Mouse (Mus musculus): ENCODE data around the gene Stx17. TPM values are rescaled to one million over a fixed set of nuclear protein-coding genes. Genes with fewer than 3 reads are reported as not detected.

Stx17 gene
- polyA plus RNA-seq, 1 experiment from 2014 or later = 29.2 TPM

DNA sequence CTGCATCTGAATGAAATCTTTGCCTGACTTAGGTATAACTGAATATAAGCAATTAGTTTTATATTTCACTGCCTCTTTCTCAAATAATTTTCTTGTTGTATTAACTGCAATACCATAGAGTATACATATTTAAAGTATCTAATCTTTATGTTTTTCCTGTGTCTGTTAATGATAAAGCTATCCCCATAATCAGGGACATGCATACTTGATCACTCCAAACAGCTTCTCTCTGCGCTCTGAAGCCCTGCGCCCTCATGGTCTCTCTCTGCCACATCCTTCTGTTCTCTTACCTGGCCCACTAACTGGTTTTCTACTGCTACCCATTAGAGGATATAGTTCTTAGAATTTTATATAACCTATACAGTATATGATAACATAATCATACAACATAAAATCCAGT, 24.8 kb downstream of the Stx17 start:
- H3K36me3 ChIP-seq (ENCODE audit: control insufficient read depth, insufficient read depth, low read length) = no peaks in the 10 kb centered on the region
- no peak overlapping the region for H3K4me2 ChIP-seq (ENCODE audit: low read depth, low read length)
- H3K27me3 ChIP-seq (ENCODE audit: control insufficient read depth, insufficient read depth, low read depth, low read length) = no peaks in the 10 kb centered on the region
- H3K4me1 ChIP-seq (replicated peaks; ENCODE audit: control insufficient read depth, insufficient read depth, low read length) = no peaks in the 10 kb centered on the region
- no peak overlapping the region for H3K9ac ChIP-seq (ENCODE audit: low read length)
- H3K4me3 ChIP-seq (ENCODE audit: low read length) = no peak overlapping the region
- WGBS = 95% methylated on average over 2 of the region's 2 CpGs
- no peak overlapping the region for H3K27ac ChIP-seq (ENCODE audit: low read length)
- no peaks in the 10 kb centered on the region for H3K9me3 ChIP-seq (ENCODE audit: control insufficient read depth, low read length)
- no peak for ATAC-seq (ENCODE audit: low read depth)

DNA sequence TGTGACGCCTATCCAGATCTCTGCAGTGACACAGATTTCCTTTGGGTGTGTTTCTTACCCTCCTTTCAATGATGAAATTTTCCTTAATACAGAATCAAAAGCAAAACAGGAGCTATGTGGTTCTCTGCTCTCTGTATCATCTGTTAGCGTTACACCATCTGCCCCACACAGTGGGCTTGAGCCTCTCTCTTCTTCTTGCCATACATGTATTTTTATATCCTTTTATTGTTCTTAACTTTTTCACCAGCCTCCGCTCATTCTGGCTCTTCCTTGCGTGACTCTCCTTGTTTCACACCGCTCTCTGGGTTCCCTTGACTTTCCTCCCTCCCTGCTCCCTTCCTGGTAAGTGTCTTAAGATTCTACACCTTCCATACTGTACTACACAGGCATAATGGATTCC, 28.5 kb downstream of the Stx17 start:
- Histone ChIP-seq H3K4me3 (ENCODE audit: low read length) (no peak overlapping the region), H3K9ac (ENCODE audit: low read length) (no peak overlapping the region), H3K4me2 (ENCODE audit: low read depth, low read length) (no peak overlapping the region), H3K36me3 (ENCODE audit: control insufficient read depth, insufficient read depth, low read length) (no peaks in the 10 kb centered on the region; the same call in 1 of the 2 replicates), H3K9me3 (ENCODE audit: control insufficient read depth, low read length) (no peaks in the 10 kb centered on the region), H3K4me1 (replicated peaks; ENCODE audit: control insufficient read depth, insufficient read depth, low read length) (no peaks in the 10 kb centered on the region), H3K27ac (ENCODE audit: low read length) (no peak overlapping the region), H3K27me3 (ENCODE audit: control insufficient read depth, insufficient read depth, low read depth, low read length) (no peaks in the 10 kb centered on the region)
- ATAC-seq (ENCODE audit: low read depth) = no peak
- 87% methylated on average over 5 of the region's 5 CpGs for WGBS

DNA sequence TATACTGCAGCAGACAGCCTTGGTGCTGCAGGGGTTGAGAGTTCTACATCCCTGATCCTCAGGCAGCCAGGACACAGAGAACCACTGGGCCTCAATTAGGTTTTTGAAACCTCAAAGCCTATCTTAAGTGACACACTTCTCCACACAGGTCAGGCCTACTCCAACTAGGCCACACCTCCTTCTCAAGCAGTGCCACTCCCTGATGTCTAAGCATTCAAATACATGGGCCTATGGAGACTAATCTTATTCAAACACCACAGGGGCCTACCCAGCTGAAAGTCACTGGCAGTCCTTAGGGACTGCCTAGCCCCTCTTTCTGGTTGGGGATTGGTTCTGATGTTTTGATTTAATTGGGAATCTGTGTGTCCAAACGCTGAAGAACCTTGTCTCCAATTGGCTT, 31.1 kb downstream of the Stx17 start:
- H3K4me2 ChIP-seq (ENCODE audit: low read depth, low read length) = no peak overlapping the region
- H3K36me3 ChIP-seq (ENCODE audit: control insufficient read depth, insufficient read depth, low read length) = no peaks in the 10 kb centered on the region; the same call in 1 of the 2 replicates
- 56% methylated on average over 1 of the region's 1 CpGs for WGBS
- H3K4me3 ChIP-seq (ENCODE audit: low read length) = no peak overlapping the region
- H3K9ac ChIP-seq (ENCODE audit: low read length) = no peak overlapping the region
- peak; percentile 93 for ATAC-seq (ENCODE audit: low read depth)
- H3K27ac ChIP-seq (ENCODE audit: low read length) = no peak overlapping the region
- no peaks in the 10 kb centered on the region for H3K27me3 ChIP-seq (ENCODE audit: control insufficient read depth, insufficient read depth, low read depth, low read length)
- H3K9me3 ChIP-seq (ENCODE audit: control insufficient read depth, low read length) = no peaks in the 10 kb centered on the region
- H3K4me1 ChIP-seq (replicated peaks; ENCODE audit: control insufficient read depth, insufficient read depth, low read length) = no peaks in the 10 kb centered on the region

DNA sequence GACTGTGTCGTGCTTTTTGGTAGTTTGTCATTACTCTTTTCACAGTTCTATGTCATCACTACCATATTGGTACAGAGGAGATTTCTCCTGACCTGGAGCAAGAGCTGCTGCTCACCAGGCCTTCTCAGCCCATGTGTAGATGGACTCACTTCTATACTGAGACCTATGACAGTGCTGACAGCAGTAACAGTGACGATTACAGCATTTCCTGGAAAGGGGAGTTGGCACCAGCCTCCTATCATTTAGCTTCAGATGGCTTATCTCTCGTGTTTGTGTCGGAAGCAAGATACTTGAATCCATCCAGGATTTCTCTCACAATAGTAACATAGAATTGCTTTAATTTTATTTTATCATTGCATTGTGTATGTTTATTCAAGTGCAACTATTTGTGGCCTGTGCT, 35.7 kb downstream of the Stx17 start:
- Histone ChIP-seq H3K36me3 (ENCODE audit: control insufficient read depth, insufficient read depth, low read length) (no peaks in the 10 kb centered on the region; the same call in 1 of the 2 replicates), H3K4me2 (ENCODE audit: low read depth, low read length) (no peak overlapping the region), H3K4me1 (replicated peaks; ENCODE audit: control insufficient read depth, insufficient read depth, low read length) (no peaks in the 10 kb centered on the region), H3K27me3 (ENCODE audit: control insufficient read depth, insufficient read depth, low read depth, low read length) (no peaks in the 10 kb centered on the region), H3K4me3 (ENCODE audit: low read length) (no peak overlapping the region), H3K27ac (ENCODE audit: low read length) (no peak overlapping the region), H3K9me3 (ENCODE audit: control insufficient read depth, low read length) (no peaks in the 10 kb centered on the region), H3K9ac (ENCODE audit: low read length) (no peak overlapping the region)
- WGBS = 69% methylated on average over 4 of the region's 4 CpGs
- ATAC-seq (ENCODE audit: low read depth) = no peak

DNA sequence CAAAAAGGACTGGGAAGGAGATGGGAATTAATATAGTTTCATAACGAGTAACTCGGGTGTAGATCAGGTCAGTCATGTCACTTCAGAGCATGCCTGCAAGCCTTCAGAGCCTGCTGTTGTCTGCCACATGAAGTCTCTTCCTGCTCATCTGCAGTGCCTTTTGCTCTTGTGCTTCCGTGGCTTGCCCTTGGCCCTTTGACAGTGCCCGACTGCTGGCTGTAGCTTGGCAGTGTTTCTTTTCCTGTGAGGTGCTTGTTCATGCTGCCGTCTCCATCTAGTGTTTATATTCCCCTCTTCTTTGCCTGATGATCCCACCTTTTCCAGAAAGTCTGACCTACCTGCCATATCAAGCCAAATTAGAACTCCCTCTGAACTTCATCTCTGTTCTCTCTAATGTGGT, 39.1 kb downstream of the Stx17 start:
- H3K27me3 ChIP-seq (ENCODE audit: control insufficient read depth, insufficient read depth, low read depth, low read length) = no peaks in the 10 kb centered on the region
- peaks cover 8% of the 10 kb centered on the region for H3K36me3 ChIP-seq (ENCODE audit: control insufficient read depth, insufficient read depth, low read length)
- no peak overlapping the region for H3K9ac ChIP-seq (ENCODE audit: low read length)
- no peak overlapping the region for H3K4me3 ChIP-seq (ENCODE audit: low read length)
- ATAC-seq (ENCODE audit: low read depth) = no peak
- no peaks in the 10 kb centered on the region for H3K4me1 ChIP-seq (replicated peaks; ENCODE audit: control insufficient read depth, insufficient read depth, low read length)
- no peaks in the 10 kb centered on the region for H3K9me3 ChIP-seq (ENCODE audit: control insufficient read depth, low read length)
- no peak overlapping the region for H3K4me2 ChIP-seq (ENCODE audit: low read depth, low read length)
- WGBS = 73% methylated on average over 5 of the region's 5 CpGs
- H3K27ac ChIP-seq (ENCODE audit: low read length) = no peak overlapping the region

DNA sequence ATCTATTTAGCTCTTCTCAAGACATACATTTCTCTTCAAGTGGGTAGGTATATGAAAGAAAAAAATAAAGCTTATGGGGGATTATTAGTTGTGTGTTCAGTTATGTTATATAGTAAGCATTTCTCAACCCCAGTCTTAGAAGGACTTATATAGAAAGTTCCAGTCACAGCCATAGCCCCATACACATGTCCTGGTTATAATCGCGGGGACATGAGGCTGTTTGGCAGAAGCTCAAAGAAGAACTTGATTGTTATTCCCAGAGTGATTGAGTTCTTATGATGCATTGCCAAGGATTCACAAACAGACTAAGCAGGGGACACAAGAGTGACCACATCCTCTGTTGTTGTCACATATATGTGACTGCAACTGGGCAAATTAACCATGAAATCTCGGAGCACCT, 51.0 kb downstream of the Stx17 start:
- ATAC-seq (ENCODE audit: low read depth) = peak; percentile 66; the same call in 1 of the 2 replicates
- Histone ChIP-seq H3K4me1 (replicated peaks; ENCODE audit: control insufficient read depth, insufficient read depth, low read length) (no peaks in the 10 kb centered on the region), H3K27ac (ENCODE audit: low read length) (no peak overlapping the region), H3K36me3 (ENCODE audit: control insufficient read depth, insufficient read depth, low read length) (no peaks in the 10 kb centered on the region), H3K4me2 (ENCODE audit: low read depth, low read length) (no peak overlapping the region), H3K4me3 (ENCODE audit: low read length) (no peak overlapping the region), H3K9me3 (ENCODE audit: control insufficient read depth, low read length) (no peaks in the 10 kb centered on the region), H3K9ac (ENCODE audit: low read length) (no peak overlapping the region), H3K27me3 (ENCODE audit: control insufficient read depth, insufficient read depth, low read depth, low read length) (no peaks in the 10 kb centered on the region)
- 63% methylated on average over 3 of the region's 3 CpGs for WGBS

DNA sequence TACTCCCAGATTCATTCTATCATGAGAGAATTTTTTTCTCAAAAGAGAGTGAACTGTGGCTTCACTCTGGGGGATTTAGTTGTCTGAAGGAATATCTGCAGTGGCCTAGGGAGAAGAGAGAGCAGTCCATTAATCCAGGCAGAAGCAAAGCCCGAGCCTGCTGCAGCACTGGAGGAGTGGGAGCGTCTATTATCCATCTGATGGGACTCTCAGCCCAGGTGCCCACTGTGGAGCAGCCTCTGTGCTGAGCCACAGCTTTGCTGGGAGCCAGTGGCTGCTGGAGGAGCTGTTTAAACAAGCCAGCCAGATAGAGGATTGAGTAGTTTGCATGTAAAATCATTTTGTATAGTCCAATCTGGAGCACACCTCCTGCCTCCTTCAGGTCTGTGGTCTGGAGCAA, 56.2 kb downstream of the Stx17 start:
- Histone ChIP-seq H3K27me3 (ENCODE audit: control insufficient read depth, insufficient read depth, low read depth, low read length) (no peaks in the 10 kb centered on the region), H3K4me3 (ENCODE audit: low read length) (no peak overlapping the region), H3K9me3 (ENCODE audit: control insufficient read depth, low read length) (no peaks in the 10 kb centered on the region), H3K27ac (ENCODE audit: low read length) (no peak overlapping the region), H3K4me1 (replicated peaks; ENCODE audit: control insufficient read depth, insufficient read depth, low read length) (no peaks in the 10 kb centered on the region), H3K4me2 (ENCODE audit: low read depth, low read length) (no peak overlapping the region), H3K36me3 (ENCODE audit: control insufficient read depth, insufficient read depth, low read length) (peaks cover 4% of the 10 kb centered on the region; the same call in 1 of the 2 replicates), H3K9ac (ENCODE audit: low read length) (no peak overlapping the region)
- no peak for ATAC-seq (ENCODE audit: low read depth)
- whole genome bisulfite sequencing = 37% methylated on average over 2 of the region's 2 CpGs

DNA sequence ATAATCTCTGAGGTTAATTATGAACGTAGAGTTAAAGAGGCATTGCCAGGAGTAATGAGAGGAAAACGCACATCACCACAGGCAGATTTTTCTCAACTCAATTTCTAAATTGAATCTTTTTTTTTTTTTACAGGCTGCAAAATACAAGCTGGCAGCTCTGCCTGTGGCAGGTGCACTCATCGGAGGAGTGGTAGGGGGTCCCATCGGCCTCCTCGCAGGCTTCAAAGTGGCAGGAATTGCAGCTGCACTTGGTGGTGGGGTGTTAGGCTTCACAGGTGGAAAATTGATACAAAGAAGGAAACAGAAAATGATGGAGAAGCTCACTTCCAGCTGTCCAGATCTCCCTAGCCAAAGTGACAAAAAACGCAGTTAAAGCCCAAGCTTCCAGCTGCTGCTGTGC, 56.7 kb downstream of the Stx17 start:
- Histone ChIP-seq H3K4me2 (ENCODE audit: low read depth, low read length) (no peak overlapping the region), H3K9me3 (ENCODE audit: control insufficient read depth, low read length) (no peaks in the 10 kb centered on the region), H3K27me3 (ENCODE audit: control insufficient read depth, insufficient read depth, low read depth, low read length) (no peaks in the 10 kb centered on the region), H3K4me1 (replicated peaks; ENCODE audit: control insufficient read depth, insufficient read depth, low read length) (no peaks in the 10 kb centered on the region), H3K4me3 (ENCODE audit: low read length) (no peak overlapping the region), H3K36me3 (ENCODE audit: control insufficient read depth, insufficient read depth, low read length) (peaks cover 4% of the 10 kb centered on the region; the same call in 1 of the 2 replicates), H3K27ac (ENCODE audit: low read length) (no peak overlapping the region), H3K9ac (ENCODE audit: low read length) (no peak overlapping the region)
- 85% methylated on average over 6 of the region's 6 CpGs for WGBS
- no peak for ATAC-seq (ENCODE audit: low read depth)

DNA sequence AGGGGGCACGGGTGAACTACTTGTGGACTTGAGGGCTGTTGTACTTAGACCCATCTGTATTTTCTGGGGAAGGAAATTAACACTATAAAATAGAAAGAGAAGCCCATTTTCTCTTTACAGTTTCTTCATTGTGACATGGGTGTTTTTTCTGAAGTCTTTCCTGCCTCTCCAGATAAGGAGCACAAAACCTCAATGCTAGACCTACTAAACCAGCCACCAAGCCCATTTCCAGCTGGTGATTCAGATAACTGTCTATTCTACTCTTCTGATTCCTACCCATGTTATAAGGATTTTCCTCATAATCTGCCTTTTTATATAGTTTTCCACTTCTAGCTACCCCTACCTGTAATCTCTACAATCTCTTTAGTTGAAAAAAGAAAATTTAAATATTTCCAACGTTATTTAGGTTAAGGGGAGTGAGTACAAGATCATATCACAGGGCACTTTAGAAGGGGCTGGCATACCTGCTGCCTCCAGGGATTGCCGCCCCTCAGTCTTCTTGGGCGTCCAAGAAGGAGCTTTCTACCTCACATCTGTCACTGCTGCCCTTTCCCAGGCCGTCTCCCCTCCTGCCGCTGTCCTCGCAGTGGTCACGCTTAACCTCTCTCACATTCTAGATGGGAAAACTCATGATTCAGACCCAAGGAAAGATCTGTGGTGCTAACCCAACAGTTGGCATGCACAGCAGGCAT, 57.5 kb downstream of the Stx17 start:
- Histone ChIP-seq H3K9me3 (ENCODE audit: control insufficient read depth, low read length) (no peaks in the 10 kb centered on the region), H3K9ac (ENCODE audit: low read length) (no peak overlapping the region), H3K4me2 (ENCODE audit: low read depth, low read length) (no peak overlapping the region), H3K4me1 (replicated peaks; ENCODE audit: control insufficient read depth, insufficient read depth, low read length) (no peaks in the 10 kb centered on the region), H3K36me3 (ENCODE audit: control insufficient read depth, insufficient read depth, low read length) (peaks cover 4% of the 10 kb centered on the region; the same call in 1 of the 2 replicates), H3K27ac (ENCODE audit: low read length) (no peak overlapping the region), H3K4me3 (ENCODE audit: low read length) (no peak overlapping the region), H3K27me3 (ENCODE audit: control insufficient read depth, insufficient read depth, low read depth, low read length) (no peaks in the 10 kb centered on the region)
- no peak for ATAC-seq (ENCODE audit: low read depth)
- 83% methylated on average over 8 of the region's 8 CpGs for WGBS
